Mouse (Mus musculus) naive thymus-derived CD4-positive, alpha-beta T cell, adult 2 months (primary cell): ENCODE measurements around the gene Dmrt1.

Experiments
- DNase-seq: peaks from one replicate; pipeline ENCODE4 v3.0.0-alpha.2; 2011; ENCODE audit warnings: low read depth

The Dmrt1 gene

DNA sequence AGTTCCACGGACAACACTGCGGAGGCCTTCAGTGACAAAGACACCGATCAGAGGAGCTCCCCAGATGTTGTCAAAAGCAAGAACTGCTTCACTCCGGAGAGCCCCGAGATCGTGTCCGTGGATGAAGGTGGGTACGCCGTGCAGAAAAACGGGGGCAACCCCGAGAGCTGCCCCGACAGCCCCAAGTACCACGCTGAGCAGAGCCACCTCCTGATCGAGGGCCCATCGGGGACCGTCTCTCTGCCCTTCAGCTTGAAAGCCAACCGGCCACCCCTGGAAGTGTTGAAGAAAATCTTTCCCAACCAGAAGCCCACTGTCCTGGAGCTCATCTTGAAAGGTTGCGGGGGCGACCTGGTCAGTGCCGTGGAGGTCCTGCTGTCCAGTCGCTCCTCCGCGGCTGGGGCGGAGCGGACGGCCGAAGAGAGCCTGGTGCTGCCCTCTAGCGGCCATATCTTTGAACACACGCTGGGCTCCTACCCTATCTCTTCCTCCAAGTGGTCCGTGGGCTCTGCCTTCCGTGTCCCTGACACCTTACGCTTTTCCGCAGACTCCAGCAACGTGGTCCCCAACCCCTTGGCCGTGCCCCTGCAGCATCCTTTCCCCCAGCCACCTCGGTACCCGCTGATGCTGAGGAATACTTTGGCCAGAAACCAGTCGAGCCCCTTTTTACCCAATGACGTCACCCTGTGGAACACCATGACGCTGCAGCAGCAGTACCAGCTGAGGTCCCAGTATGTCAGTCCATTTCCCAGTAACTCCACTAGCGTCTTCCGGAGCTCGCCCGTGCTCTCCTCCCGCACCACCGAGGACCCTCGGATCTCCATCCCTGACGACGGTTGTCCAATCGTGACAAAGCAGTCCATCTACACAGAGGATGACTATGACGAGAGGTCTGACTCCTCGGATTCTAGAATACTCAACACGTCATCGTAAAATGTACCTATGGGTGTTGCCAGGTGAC is 117.2 kb downstream of the Dmrt1 start:
- DNase-seq, result peak; percentile 16

DNA sequence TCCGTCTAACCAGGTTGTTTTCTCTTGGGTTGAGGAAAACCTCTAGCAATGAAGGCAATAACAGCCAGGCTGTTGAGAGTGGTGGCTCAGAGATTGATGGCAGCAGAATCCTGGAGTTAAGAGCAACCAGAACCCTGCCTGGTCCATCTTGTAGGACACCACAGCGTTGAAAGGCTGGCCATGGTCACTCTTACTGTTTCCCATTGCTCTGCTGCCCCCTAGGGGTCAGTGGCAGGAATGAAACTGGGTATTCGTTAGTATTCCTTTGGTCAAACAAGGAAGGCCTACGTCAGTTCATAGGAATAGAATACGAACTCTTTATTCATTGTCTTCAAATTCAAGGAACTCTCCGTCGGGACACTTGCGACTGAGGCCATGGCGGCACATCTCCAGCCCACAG is 123.1 kb downstream of the Dmrt1 start:
- DNase-seq, result peak; percentile 9

DNA sequence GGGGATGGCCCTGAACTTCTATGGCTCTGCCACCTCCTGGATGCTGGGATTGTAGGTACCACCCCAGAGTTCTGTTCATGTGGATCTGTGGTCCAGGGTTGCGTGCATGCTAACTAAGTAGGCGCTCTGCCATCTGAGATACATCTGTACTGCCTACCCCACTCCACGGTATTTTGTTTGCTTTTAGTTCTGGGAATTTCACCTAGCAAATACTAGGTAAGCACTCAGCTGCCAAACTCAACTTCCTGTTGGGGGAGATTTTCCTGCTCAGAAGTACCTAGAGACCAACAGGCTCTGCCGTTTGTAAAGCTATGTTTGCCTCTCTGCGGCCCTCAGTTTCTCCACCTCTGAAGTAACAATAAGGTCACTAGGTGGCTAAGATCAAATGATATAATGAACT is 129.7 kb downstream of the Dmrt1 start:
- no peak for DNase-seq

DNA sequence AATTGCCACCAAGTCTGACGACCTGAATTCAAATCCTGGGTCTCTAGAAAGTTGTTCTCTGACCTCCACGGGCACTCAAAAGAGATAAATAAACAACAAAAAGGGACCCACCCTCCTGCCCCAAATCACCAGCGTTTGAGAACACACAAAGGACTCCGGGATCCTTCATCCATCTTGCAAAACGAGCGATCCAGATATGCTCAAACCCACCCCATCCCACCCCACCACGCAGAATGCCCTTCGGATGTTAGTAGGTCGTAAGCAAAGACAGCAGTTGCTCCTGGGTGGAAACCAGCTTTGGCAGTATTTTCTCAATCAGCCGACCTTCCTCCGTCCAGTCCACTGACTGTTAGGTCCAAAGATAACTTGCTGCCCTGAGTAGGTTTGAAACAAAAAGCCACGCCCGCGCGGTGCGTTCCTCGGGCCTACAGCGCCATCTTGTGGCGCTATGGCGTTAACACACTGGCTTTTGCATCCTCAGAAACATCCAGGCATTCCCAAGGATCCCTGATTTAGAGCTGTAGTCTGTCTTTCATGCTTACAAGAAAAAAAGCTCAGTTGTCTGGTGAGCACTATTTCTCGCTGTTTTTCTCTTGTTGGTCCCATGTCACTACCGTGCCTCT is 130.3 kb downstream of the Dmrt1 start:
- no peak for DNase-seq

DNA sequence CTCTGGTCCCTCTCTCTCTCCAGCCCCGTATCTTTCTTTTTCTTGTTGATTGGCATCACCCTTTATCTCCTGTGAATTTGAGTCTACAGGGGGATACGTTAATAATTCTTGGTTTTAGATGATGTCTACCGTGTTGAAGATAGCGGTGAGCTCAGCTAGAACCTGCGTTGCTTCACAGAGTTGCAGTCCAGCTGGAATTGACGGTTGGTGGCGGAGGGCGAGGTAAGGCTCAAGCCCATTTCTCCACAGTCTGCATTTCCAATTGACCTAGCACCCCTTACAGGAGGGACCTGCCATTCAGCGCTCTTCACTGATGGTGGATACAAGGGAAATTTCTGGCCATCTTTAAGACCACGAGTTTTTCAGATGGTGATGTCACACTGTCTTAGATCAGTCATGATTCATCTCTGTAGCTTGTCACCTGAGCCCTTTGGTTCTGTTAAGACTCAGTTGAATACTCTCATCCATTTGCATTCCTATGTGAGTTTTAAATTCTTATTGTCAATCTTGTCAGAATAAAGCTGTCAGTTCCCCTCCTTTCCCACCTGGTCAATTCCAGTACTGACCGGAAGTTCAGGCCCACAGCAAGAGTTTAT is 133.4 kb downstream of the Dmrt1 start:
- no peak for DNase-seq

DNA sequence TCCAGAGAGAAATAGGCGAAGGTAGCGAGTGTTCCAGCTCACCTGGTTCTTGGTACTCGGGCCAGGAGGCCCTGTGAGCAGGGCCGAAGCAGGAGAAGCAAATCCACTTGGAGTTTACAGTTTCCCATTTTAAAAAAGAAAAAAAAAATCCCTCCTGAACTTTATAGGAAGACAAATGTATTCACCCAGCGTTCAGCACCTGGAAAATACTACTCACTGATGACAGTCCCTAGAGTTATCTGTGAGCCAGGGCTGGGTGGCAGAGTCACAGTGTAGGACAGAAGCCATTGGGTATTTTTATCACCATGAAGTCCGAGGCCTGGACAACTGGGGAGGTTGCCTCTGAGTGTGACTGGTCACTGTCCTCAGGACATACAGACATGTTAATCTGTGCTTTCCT is 136.4 kb downstream of the Dmrt1 start:
- DNase-seq, result no peak

DNA sequence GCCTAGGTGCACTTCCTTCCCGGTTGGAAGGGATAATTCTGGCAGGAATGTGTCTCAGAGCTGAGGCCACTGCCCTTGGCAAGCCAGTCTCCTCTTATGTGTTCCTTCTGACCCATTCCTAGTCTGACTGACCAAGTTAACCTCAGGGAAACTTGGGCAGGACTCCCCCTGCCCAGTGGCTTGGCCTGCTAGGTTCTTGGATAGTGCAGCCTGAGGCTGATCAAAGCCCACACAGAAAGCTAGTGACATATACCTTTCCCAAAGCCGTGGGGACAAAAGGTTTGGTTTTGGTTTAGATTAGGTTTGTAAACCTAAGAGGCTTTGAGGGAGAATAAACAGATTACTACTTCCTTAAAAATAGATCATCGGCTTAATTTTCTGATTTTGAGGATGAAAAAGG is 141.7 kb downstream of the Dmrt1 start:
- DNase-seq, result no peak

DNA sequence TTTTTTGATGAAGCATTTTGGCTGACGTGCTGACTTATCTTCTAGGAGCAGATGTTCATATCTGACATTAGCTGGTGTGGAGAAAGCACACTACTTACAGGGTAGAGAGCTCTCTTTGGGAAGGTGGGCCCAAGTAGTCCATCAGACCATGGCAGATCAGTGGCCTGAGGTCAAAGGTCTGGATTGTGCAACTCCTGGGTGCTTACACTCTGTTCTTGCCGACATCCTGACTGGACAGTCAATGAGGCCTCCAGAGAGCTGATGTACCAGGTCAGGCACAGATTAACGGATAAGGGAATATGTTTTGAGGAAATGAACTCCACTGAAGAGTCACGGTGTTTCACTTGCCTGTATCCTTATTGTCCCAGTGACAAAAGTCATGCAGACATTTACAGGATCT is 143.3 kb downstream of the Dmrt1 start:
- DNase-seq, result no peak

DNA sequence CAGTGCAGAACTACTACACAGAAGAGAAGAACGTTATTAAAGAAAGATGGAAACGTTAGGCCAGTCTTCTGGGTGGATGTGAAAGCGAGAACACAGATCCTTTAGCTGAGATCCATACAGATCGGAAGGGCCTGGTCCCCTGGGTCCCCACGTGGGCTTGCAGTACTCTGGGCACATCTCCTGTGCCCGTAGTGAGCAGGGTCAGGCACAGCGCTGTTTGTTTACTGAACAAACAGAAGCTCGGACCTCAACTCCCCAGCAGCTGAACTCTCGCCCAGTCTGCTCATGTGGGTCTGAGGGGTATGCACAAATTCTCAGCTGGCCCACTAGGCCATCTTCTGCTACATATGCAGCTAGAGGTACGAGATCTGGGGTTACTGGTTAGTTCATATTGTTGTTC is 145.1 kb downstream of the Dmrt1 start:
- no peak for DNase-seq

DNA sequence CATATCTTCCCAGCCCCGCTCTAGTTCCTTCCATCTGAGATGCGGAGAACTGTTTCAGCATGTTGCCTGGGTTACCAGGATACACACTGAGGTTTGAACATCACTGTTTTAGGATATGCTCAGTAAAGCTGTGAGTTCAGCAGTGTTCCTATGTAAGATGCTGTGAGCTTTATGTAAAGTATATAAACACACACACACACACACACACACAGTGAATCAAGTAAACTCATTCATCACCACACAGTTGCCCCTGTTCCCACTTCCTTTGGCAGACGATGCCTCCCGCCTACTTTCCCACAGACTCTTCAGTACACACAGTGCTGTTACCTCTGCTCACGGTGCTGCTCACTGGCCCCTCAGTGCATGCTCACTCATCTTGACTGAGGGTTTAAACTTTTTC is 147.1 kb downstream of the Dmrt1 start:
- DNase-seq, result no peak
